8 mouse cellular contexts compared by ENCODE assay signal in the genomic region with DNA sequence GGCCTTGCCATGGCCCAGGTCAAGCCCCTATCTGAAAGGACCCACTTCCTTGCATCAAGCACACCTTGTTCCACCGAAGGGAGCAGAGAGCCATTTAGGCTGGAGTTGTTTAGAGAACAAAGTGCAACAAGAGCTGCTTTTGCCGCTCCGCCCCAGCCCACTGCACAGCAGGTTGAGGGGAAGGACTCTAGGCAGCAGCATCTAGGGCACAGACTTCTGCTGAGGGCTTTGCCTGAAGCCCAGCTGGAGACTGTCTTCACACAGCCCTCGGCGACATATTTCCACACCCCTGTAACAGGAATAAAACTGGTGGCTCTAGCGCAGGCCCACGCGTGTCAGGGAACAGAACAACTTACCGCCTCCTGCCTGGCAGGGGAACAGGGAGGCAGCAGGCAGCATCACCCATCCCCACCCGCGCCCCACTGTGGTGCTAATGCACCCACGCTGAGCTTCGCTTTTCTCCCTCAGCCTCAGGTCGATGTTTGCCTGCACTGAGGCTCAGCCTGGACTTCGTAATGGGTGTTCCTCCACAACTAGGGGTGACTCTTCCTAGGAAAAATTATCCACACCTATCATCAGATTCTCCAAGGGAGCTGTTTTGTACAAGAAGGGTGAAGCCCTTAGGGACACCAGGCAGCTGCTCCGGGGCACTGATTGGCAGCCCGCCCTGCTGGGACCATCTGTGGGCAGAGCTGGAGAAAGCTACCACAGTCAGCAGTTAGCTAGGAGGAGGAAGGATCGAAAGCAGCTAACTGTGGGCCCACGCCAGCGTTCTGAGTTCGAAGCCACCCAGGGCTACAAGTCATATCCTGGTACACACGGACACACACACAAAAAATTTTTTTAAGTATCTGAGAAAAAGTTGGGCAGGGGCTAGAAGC. TPM values are rescaled to one million over a fixed set of nuclear protein-coding genes. Genes with fewer than 3 reads are reported as not detected.
DNase-seq lines count a peak whose midpoint lies in the region; ATAC-seq lines count a peak whose summit lies in the region.

A gene (plus strand): TSS at position 10 of the 881 bp plus-strand sequence.
A gene (minus strand): TSS at position 20 of the 881 bp plus-strand sequence.

- intact Hi-C loops in gastrocnemius, postnatal 36 days (cut with DNase I), result no loop called here

- H3K27ac ChIP-seq in liver, embryonic 11.5 days (ENCODE audit: low read depth, low read length), result peak within 1 kb of the TSS; percentile 83

- WGBS in liver, embryonic 11.5 days, result 41% methylated on average over 22 of the region's 22 CpGs

- H3K4me2 ChIP-seq in liver, embryonic 11.5 days, result peak within 1 kb of the TSS; percentile 91

- no peaks in the 10 kb centered on the region for H3K27me3 ChIP-seq in liver, embryonic 11.5 days (replicated peaks; ENCODE audit: control insufficient read depth, insufficient read depth, low read length)

- H3K9ac ChIP-seq in liver, embryonic 11.5 days (ENCODE audit: low read depth, low read length), result peak within 1 kb of the TSS; percentile 72

- H3K4me1 ChIP-seq in liver, embryonic 11.5 days (replicated peaks; ENCODE audit: control insufficient read depth, insufficient read depth, low read length), result peaks cover 21% of the 10 kb centered on the region

- ATAC-seq in liver, embryonic 11.5 days (replicated peaks; ENCODE audit: low FRiP score), result peak; percentile 5; the same call in 1 of the 2 replicates
- ATAC-seq in monocyte, adult 5-6 weeks (replicated peaks; ENCODE audit: insufficient number of reproducible peaks, low FRiP score, low TSS enrichment, poor library complexity, severe bottlenecking), result 0 out of 2 replicates have a peak, but pooled peaks have one; percentile 2

- no peaks in the 10 kb centered on the region for H3K9me3 ChIP-seq in liver, embryonic 11.5 days (ENCODE audit: control insufficient read depth, low read length)

- peaks cover 14% of the 10 kb centered on the region for H3K36me3 ChIP-seq in liver, embryonic 11.5 days (ENCODE audit: control insufficient read depth, insufficient read depth, low read length)

- peak within 1 kb of the TSS; percentile 68 for H3K4me3 ChIP-seq in liver, embryonic 11.5 days (ENCODE audit: low read depth, low read length)

- peak; percentile 61 for DNase-seq in embryo, embryonic 10 days (ENCODE audit: low spot score)
- DNase-seq in embryo, embryonic 9.5 days (ENCODE audit: extremely low spot score), result no peak
- peak; percentile 85 for DNase-seq in cerebellum, adult 9-11 months
- DNase-seq in gastrocnemius, postnatal 36 days, result peak; percentile 23 to 34
- peak; percentile 43 for DNase-seq in kidney, postnatal 14 days
- DNase-seq in liver, embryonic 11.5 days (ENCODE audit: low spot score), result no peak
- DNase-seq in testis, postnatal 10 days (ENCODE audit: low spot score), result peak; percentile 62

RNA-seq across cellular contexts. Expression of the first gene that starts in this region (rescaled TPM):
- total RNA-seq in gastrocnemius, postnatal 36 days (2021), result not detected
- polyA plus RNA-seq in liver, embryonic 11.5 days (2014; fragmentation: Nextera tagmentation; extraction: Ambion mirVana), result not detected in 2 replicates
- total RNA-seq in monocyte, adult 5-6 weeks (2017), result not detected in 3 replicates

RNA-seq across cellular contexts. Expression of the second gene that starts in this region (rescaled TPM):
- total RNA-seq in gastrocnemius, postnatal 36 days (2021), result 1 to 10 TPM; 1.5 to 3.6 TPM
- 172 and 182 TPM in 2 replicates for polyA plus RNA-seq in liver, embryonic 11.5 days (2014; fragmentation: Nextera tagmentation; extraction: Ambion mirVana)
- total RNA-seq in monocyte, adult 5-6 weeks (2017), result 91.7 to 118 TPM (median 94.0 TPM) in 3 replicates

Comparison
In these comparisons a context has a peak if more than half of its experiments do, and no peak if none do; other contexts are left out.
1. RNA of the second gene that starts in this region (total RNA-seq): 91.7 to 118 TPM in monocyte, adult 5-6 weeks; 1.5 to 3.6 TPM in gastrocnemius, postnatal 36 days; every median in the first group is over 10 times any median in the second.
2. DNase-seq: peak in embryo, embryonic 10 days (single experiment), cerebellum, adult 9-11 months (single experiment), gastrocnemius, postnatal 36 days (2 of 2), kidney, postnatal 14 days (single experiment) and testis, postnatal 10 days (single experiment); none in embryo, embryonic 9.5 days (single experiment) and liver, embryonic 11.5 days (single experiment).